Mouse (Mus musculus) midbrain, embryonic 13.5 days (tissue): Measurements from ENCODE around the gene Leng8. TPM values are rescaled to one million over a fixed set of nuclear protein-coding genes. Genes with fewer than 3 reads are reported as not detected.

ENCODE experiments used
- polyA plus RNA-seq: library from polyadenylated mRNA; unstranded; fragments of >200 nt; fragmentation: Nextera tagmentation; extraction: Ambion mirVana; gene quantifications from 2 replicates; pipeline ENCODE4 v1.2.1, GENCODE M21; 2015

Gene Leng8
- polyA plus RNA-seq, 1 experiment from 2014 or later, result 97.1 TPM

Other genes starting within 250 kb of the Leng8 start
- gene Gm14548, start 238.9 kb upstream of the Leng8 start, polyA plus RNA-seq, result not detected in 2 replicates
- gene Lilra6, start 221.5 kb upstream of the Leng8 start, polyA plus RNA-seq, result not detected in 2 replicates
- gene Lair1, start 73.8 kb upstream of the Leng8 start, polyA plus RNA-seq, result 1.8 and 2.2 TPM in 2 replicates
- gene Ttyh1, start 17.6 kb upstream of the Leng8 start, polyA plus RNA-seq, result 106 and 124 TPM in 2 replicates
- 4.0 and 4.4 TPM in 2 replicates for gene Leng9, start 13.3 kb downstream of the Leng8 start, polyA plus RNA-seq
- gene Cdc42ep5, start 27.8 kb downstream of the Leng8 start, polyA plus RNA-seq, result 5.1 and 5.2 TPM in 2 replicates
- not detected in 2 replicates for gene Lilra5, start 100.7 kb downstream of the Leng8 start, polyA plus RNA-seq
- not detected in 2 replicates for gene Ncr1, start 200.7 kb downstream of the Leng8 start, polyA plus RNA-seq